ENCODE assay signal across 11 mouse cellular contexts in genomic region chr7:109804843-109805242, GRCm38 (mm10). TPM values are rescaled to one million over a fixed set of nuclear protein-coding genes. Genes with fewer than 3 reads are reported as not detected.
A peak's percentile ranks its signal among the peaks of the same experiment; 100 is the strongest.
DNase-seq lines count a peak whose midpoint lies in the region; ATAC-seq and TF ChIP-seq lines count a peak whose summit lies in the region.
"Had no signal": no experiment of that assay in that cellular context is flagged by ENCODE, and none has a peak within 500 bp of the region (broad histone marks: within the 10 kb centered on the region; RNA-seq: fewer than 3 reads in every experiment).

No protein-coding gene starts in this region.

- ATAC-seq in midbrain, embryonic 11.5 days (ENCODE audit: low FRiP score): no peak
- ATAC-seq in midbrain, embryonic 13.5 days: no peak
- ATAC-seq in lung, postnatal 0 days: no peak

- peak; percentile 43 to 74 for DNase-seq in adrenal gland, adult (ENCODE audit: inconsistent age in 2 of 2, low spot score in 1 of 2)
- no peak for DNase-seq in adrenal gland, adult 8-10 months
- DNase-seq in midbrain, embryonic 11.5 days (ENCODE audit: low spot score, missing footprints): peak; percentile 86
- peak; percentile 46 for DNase-seq in cerebellum, adult 8-10 months
- peak; percentile 32 for DNase-seq in lung, postnatal 0 days (ENCODE audit: low spot score)
- DNase-seq in frontal cortex, postnatal 14 days (ENCODE audit: low spot score in 2 of 2): no peak
- DNase-seq in hindbrain, embryonic 10.5 days (ENCODE audit: low spot score): no peak

- no peaks in the 10 kb centered on the region for H3K9me3 ChIP-seq in midbrain, embryonic 11.5 days (ENCODE audit: control insufficient read depth, low read length)
- H3K9me3 ChIP-seq in midbrain, embryonic 13.5 days: no peaks in the 10 kb centered on the region
- no peaks in the 10 kb centered on the region for H3K9me3 ChIP-seq in lung, postnatal 0 days (ENCODE audit: low read length)
- no peaks in the 10 kb centered on the region for H3K9me3 ChIP-seq in hindbrain, embryonic 10.5 days
- H3K9me3 ChIP-seq: heart, embryonic 13.5 days; midbrain, embryonic 12.5 days had no signal

- 66% methylated on average over 6 of the region's 6 CpGs for WGBS in midbrain, embryonic 11.5 days
- WGBS in midbrain, embryonic 13.5 days: 72% methylated on average over 6 of the region's 6 CpGs
- WGBS in lung, postnatal 0 days: 58% methylated on average over 6 of the region's 6 CpGs
- 72% methylated on average over 6 of the region's 6 CpGs for WGBS in hindbrain, embryonic 10.5 days

- peak; percentile 69 for TF ChIP-seq CTCF in lung, postnatal 0 days (IDR thresholded peaks at IDR 0.05)

- no peaks in the 10 kb centered on the region for H3K36me3 ChIP-seq in midbrain, embryonic 11.5 days (ENCODE audit: control insufficient read depth, insufficient read depth, low read length)
- H3K36me3 ChIP-seq in midbrain, embryonic 13.5 days: no peaks in the 10 kb centered on the region
- no peaks in the 10 kb centered on the region for H3K36me3 ChIP-seq in lung, postnatal 0 days (ENCODE audit: insufficient read depth, low read length)
- H3K36me3 ChIP-seq in hindbrain, embryonic 10.5 days: peaks cover 7% of the 10 kb centered on the region; the same call in 1 of the 2 replicates
- H3K36me3 ChIP-seq: heart, embryonic 13.5 days; midbrain, embryonic 12.5 days had no signal

- TF ChIP-seq EP300 in lung, postnatal 0 days (IDR thresholded peaks at IDR 0.05): no peak

- no peaks in the 10 kb centered on the region; the same call in 1 of the 2 replicates for H3K27me3 ChIP-seq in midbrain, embryonic 11.5 days (ENCODE audit: control insufficient read depth, insufficient read depth, low read length)
- H3K27me3 ChIP-seq in midbrain, embryonic 13.5 days: peaks cover 14% of the 10 kb centered on the region; the same call in 1 of the 2 replicates
- H3K27me3 ChIP-seq in lung, postnatal 0 days (replicated peaks; ENCODE audit: insufficient read depth, low read length): no peaks in the 10 kb centered on the region
- peaks cover 8% of the 10 kb centered on the region; the same call in 1 of the 2 replicates for H3K27me3 ChIP-seq in hindbrain, embryonic 10.5 days (ENCODE audit: insufficient read depth, poor library complexity, severe bottlenecking)
- H3K27me3 ChIP-seq: heart, embryonic 13.5 days had no signal

- H3K27ac ChIP-seq in midbrain, embryonic 11.5 days (ENCODE audit: low read depth, low read length): no peak overlapping the region
- no peak overlapping the region for H3K27ac ChIP-seq in midbrain, embryonic 13.5 days
- H3K27ac ChIP-seq in lung, postnatal 0 days (ENCODE audit: low read length): no peak overlapping the region
- H3K27ac ChIP-seq in hindbrain, embryonic 10.5 days: no peak overlapping the region
- H3K27ac ChIP-seq: heart, embryonic 13.5 days; midbrain, embryonic 12.5 days had no signal

- H3K9ac ChIP-seq in midbrain, embryonic 11.5 days (ENCODE audit: low read length): no peak overlapping the region
- no peak overlapping the region for H3K9ac ChIP-seq in midbrain, embryonic 13.5 days (replicated peaks)
- no peak overlapping the region for H3K9ac ChIP-seq in lung, postnatal 0 days (replicated peaks; ENCODE audit: low read depth)
- H3K9ac ChIP-seq: heart, embryonic 13.5 days; midbrain, embryonic 12.5 days had no signal

- no peak overlapping the region for H3K4me2 ChIP-seq in midbrain, embryonic 11.5 days
- H3K4me2 ChIP-seq in midbrain, embryonic 13.5 days (replicated peaks): no peak overlapping the region
- no peak overlapping the region for H3K4me2 ChIP-seq in lung, postnatal 0 days (replicated peaks; ENCODE audit: low read depth, low read length)
- H3K4me2 ChIP-seq: heart, embryonic 13.5 days; midbrain, embryonic 12.5 days had no signal

- H3K4me3 ChIP-seq in midbrain, embryonic 11.5 days (ENCODE audit: low read depth, low read length): no peak overlapping the region
- H3K4me3 ChIP-seq in midbrain, embryonic 13.5 days (replicated peaks): no peak overlapping the region
- H3K4me3 ChIP-seq in lung, postnatal 0 days (ENCODE audit: low read depth, low read length): no peak overlapping the region
- no peak overlapping the region for H3K4me3 ChIP-seq in hindbrain, embryonic 10.5 days
- H3K4me3 ChIP-seq: heart, embryonic 13.5 days; midbrain, embryonic 12.5 days had no signal

- H3K4me1 ChIP-seq in midbrain, embryonic 11.5 days (ENCODE audit: control insufficient read depth, insufficient read depth, low read length): no peaks in the 10 kb centered on the region
- no peaks in the 10 kb centered on the region for H3K4me1 ChIP-seq in midbrain, embryonic 13.5 days (replicated peaks)
- H3K4me1 ChIP-seq in lung, postnatal 0 days (ENCODE audit: insufficient read depth, low read depth, low read length): no peaks in the 10 kb centered on the region
- no peaks in the 10 kb centered on the region for H3K4me1 ChIP-seq in hindbrain, embryonic 10.5 days (replicated peaks)
- H3K4me1 ChIP-seq: midbrain, embryonic 12.5 days had no signal

RNA-seq across cellular contexts. Expression of gene Nrip3, which starts 23.0 kb away (rescaled TPM):
- total RNA-seq in adrenal gland, adult 8-10 months (2022): 1 to 10 TPM in 1 of 4 experiments, under 1 TPM in 3; 0.38 to 1.3 (median 0.63) TPM
- polyA plus RNA-seq in midbrain, embryonic 11.5 days (2014; fragmentation: Nextera tagmentation; extraction: Ambion mirVana): 1.1 and 1.3 TPM in 2 replicates
- polyA plus RNA-seq in midbrain, embryonic 13.5 days (2015; fragmentation: Nextera tagmentation; extraction: Ambion mirVana): 2.0 and 2.2 TPM in 2 replicates
- 0.57 and 0.58 TPM in 2 replicates for polyA plus RNA-seq in lung, postnatal 0 days (2015; fragmentation: Nextera tagmentation; extraction: Ambion mirVana)
- 0.68 and 0.86 TPM in 2 replicates for polyA plus RNA-seq in hindbrain, embryonic 10.5 days (2016; fragmentation: Nextera tagmentation; extraction: Ambion mirVana)
- polyA plus RNA-seq: C2C12 had no signal

RNA-seq across cellular contexts. Expression of gene Tmem9b, which starts 52.2 kb away (rescaled TPM):
- total RNA-seq in adrenal gland, adult 8-10 months (2022): 10 to 100 TPM; 48.7 to 52.2 (median 51.1) TPM
- 63.9 and 69.4 TPM in 2 replicates for polyA plus RNA-seq in midbrain, embryonic 11.5 days (2014; fragmentation: Nextera tagmentation; extraction: Ambion mirVana)
- polyA plus RNA-seq in midbrain, embryonic 13.5 days (2015; fragmentation: Nextera tagmentation; extraction: Ambion mirVana): 86.2 and 91.1 TPM in 2 replicates
- 109 and 117 TPM in 2 replicates for polyA plus RNA-seq in lung, postnatal 0 days (2015; fragmentation: Nextera tagmentation; extraction: Ambion mirVana)
- polyA plus RNA-seq in hindbrain, embryonic 10.5 days (2016; fragmentation: Nextera tagmentation; extraction: Ambion mirVana): 40.5 and 53.2 TPM in 2 replicates

Comparison
In these comparisons a context has a peak if more than half of its experiments do, and no peak if none do; other contexts are left out.
1. DNase-seq: peak in adrenal gland, adult (2 of 2), midbrain, embryonic 11.5 days (single experiment), cerebellum, adult 8-10 months (single experiment) and lung, postnatal 0 days (single experiment); none in adrenal gland, adult 8-10 months (single experiment), frontal cortex, postnatal 14 days (0 of 2) and hindbrain, embryonic 10.5 days (single experiment).